Mouse (Mus musculus) lung, embryonic 15.5 days (tissue): Measurements from ENCODE around the gene Ppp1r14d. TPM values are rescaled to one million over a fixed set of nuclear protein-coding genes. Genes with fewer than 3 reads are reported as not detected.

ENCODE experiments used
- ATAC-seq: fragments of 200-750 bp; cut with Nextera tagmentation; 2 replicates; pipeline ENCODE4 v1.8.0; 2017; ENCODE audit warnings: moderate number of reproducible peaks, borderline replicate concordance; ENCODE audit not compliant: low FRiP score, low TSS enrichment; ENCODE audit errors: extremely low read depth
- H3K27ac ChIP-seq: fragments of 300-500 bp; sonication (generic); 2 replicates; pipeline ENCODE4 v1.5.1; 2015; ENCODE audit warnings: moderate library complexity, mild to moderate bottlenecking, inconsistent platforms
- H3K27me3 ChIP-seq: fragments of 300-500 bp; sonication (generic); 2 replicates; pipeline ENCODE4 v1.6.1; 2015; ENCODE audit warnings: inconsistent platforms
- H3K36me3 ChIP-seq: fragments of 300-500 bp; sonication (generic); 2 replicates; pipeline ENCODE4 v1.6.1; 2015; ENCODE audit warnings: inconsistent platforms
- H3K4me1 ChIP-seq: fragments of 300-500 bp; sonication (generic); 2 replicates; pipeline ENCODE4 v1.6.1; 2015; ENCODE audit warnings: inconsistent platforms
- H3K4me2 ChIP-seq: fragments of 300-500 bp; sonication (generic); 2 replicates; pipeline ENCODE4 v1.6.1; 2015; ENCODE audit warnings: inconsistent platforms, mild to moderate bottlenecking, moderate library complexity
- H3K4me3 ChIP-seq: fragments of 300-500 bp; sonication (generic); 2 replicates; pipeline ENCODE4 v1.5.1; 2015; ENCODE audit warnings: mild to moderate bottlenecking, inconsistent platforms
- H3K9ac ChIP-seq: fragments of 300-500 bp; sonication (generic); 2 replicates; pipeline ENCODE4 v1.6.1; 2015; ENCODE audit warnings: inconsistent platforms
- H3K9me3 ChIP-seq: fragments of 300-500 bp; sonication (generic); 2 replicates; pipeline ENCODE4 v1.6.1; 2016; ENCODE audit warnings: inconsistent platforms
- WGBS: fragments of 180-500 bp; shearing (Covaris S2); methylation state at CpG from one replicate; pipeline ENCODE4 v1.1.7; 2015; 5-methylcytosine and 5-hydroxymethylcytosine counted together
- polyA plus RNA-seq: library from polyadenylated mRNA; unstranded; fragments of >200 nt; fragmentation: Nextera tagmentation; extraction: Ambion mirVana; gene quantifications from 2 replicates; pipeline ENCODE4 v1.2.1, GENCODE M21; 2015

Ppp1r14d gene
- polyA plus RNA-seq, 1 experiment from 2014 or later, result 0.79 TPM

GRCm38 (mm10) chr2:119170282-119170681, 59.4 kb downstream of the Ppp1r14d start:
- no peak overlapping the region for H3K4me3 ChIP-seq

More at GRCm38 (mm10) chr2:119170282-119170681, 59.4 kb downstream of the Ppp1r14d start:
- H3K27ac ChIP-seq, result no peak overlapping the region
- no peak for ATAC-seq
- WGBS, result 72% methylated on average over 2 of the region's 2 CpGs
- H3K4me1 ChIP-seq, result peaks cover 30% of the 10 kb centered on the region
- no peaks in the 10 kb centered on the region for H3K9me3 ChIP-seq
- H3K27me3 ChIP-seq, result peaks cover 11% of the 10 kb centered on the region; the same call in 1 of the 2 replicates
- no peaks in the 10 kb centered on the region for H3K36me3 ChIP-seq
- no peak overlapping the region for H3K9ac ChIP-seq
- H3K4me2 ChIP-seq, result no peak overlapping the region

Other genes starting within 250 kb of the Ppp1r14d start
- gene Ccdc32, start 200.5 kb downstream of the Ppp1r14d start, polyA plus RNA-seq, result 22.7 and 24.3 TPM in 2 replicates
- 3.3 and 4.1 TPM in 2 replicates for gene Rpusd2, start 195.1 kb downstream of the Ppp1r14d start, polyA plus RNA-seq
- 64.0 and 70.3 TPM in 2 replicates for gene Knl1, start 182.8 kb downstream of the Ppp1r14d start, polyA plus RNA-seq
- gene Rad51, start 117.1 kb downstream of the Ppp1r14d start, polyA plus RNA-seq, result 57.4 and 61.5 TPM in 2 replicates
- gene Rmdn3, start 72.9 kb downstream of the Ppp1r14d start, polyA plus RNA-seq, result 36.9 and 37.9 TPM in 2 replicates
- gene Gchfr, start 62.1 kb downstream of the Ppp1r14d start, polyA plus RNA-seq, result 22.1 and 28.6 TPM in 2 replicates
- gene Gm14137, start 55.4 kb downstream of the Ppp1r14d start, polyA plus RNA-seq, result 0.45 and 0.48 TPM in 2 replicates
- gene Zfyve19, start 21.3 kb downstream of the Ppp1r14d start, polyA plus RNA-seq, result 42.6 and 53.4 TPM in 2 replicates
- gene Dnajc17, start 21.1 kb downstream of the Ppp1r14d start, polyA plus RNA-seq, result 18.8 and 19.5 TPM in 2 replicates
- gene Spint1, start 7.5 kb upstream of the Ppp1r14d start, polyA plus RNA-seq, result 30.6 and 31.9 TPM in 2 replicates
- 1.3 and 1.6 TPM in 2 replicates for gene Rhov, start 41.4 kb upstream of the Ppp1r14d start, polyA plus RNA-seq
- 18.3 and 19.1 TPM in 2 replicates for gene Vps18, start 58.8 kb upstream of the Ppp1r14d start, polyA plus RNA-seq
- 13.6 and 14.7 TPM in 2 replicates for gene Dll4, start 95.9 kb upstream of the Ppp1r14d start, polyA plus RNA-seq
- gene Chac1, start 121.3 kb upstream of the Ppp1r14d start, polyA plus RNA-seq, result 0.59 and 1.1 TPM in 2 replicates
- 3.7 and 4.3 TPM in 2 replicates for gene Ino80, start 247.8 kb upstream of the Ppp1r14d start, polyA plus RNA-seq